Mouse (Mus musculus): ENCODE data around the gene Rab2b.
"Not testable (repeated sequence)": the region's sequence is repeated elsewhere in the genome, so short reads cannot be mapped to it uniquely, and the experiment has no call there.

Rab2b gene

DNA sequence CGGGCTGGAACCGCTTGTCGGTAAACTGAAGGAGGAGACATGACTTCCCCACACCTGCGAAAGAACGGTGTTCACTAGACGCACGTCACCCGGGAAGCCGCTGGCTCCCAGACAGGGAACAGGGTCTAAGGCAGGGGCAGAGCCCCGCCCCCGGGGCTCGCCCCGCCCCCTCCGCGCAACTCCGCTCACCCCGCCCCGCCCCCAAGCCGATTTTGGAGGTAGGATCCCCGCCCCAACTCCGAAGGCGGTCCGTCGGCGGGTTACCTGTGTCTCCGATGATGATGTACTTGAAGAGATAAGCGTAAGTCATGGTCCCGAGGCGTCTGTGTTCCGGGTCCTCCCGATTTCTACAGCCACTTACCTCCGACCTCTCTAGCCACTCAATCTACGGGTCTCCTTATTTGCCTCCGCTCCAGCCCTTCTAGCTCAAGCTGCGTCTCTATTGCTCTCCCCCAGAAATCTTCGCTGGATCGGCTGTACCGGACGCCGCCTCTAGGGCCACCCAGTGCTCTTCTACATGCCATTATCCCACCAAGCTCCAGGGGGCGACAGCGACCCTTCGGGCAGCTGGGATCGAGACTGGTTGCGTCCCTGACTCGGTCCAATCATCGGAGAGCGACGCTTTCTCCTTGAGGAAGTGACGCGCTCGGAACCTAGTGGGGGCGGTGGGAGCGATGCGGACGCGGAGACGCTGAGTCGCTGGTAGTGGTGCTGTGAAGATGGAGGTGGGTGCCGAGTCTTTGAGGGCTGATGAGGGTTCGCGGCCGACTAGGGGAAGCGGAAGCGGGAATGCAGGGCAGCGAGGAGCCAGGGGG lies at the start of gene Rab2b, which contains the start of gene Tox4:
Gene Rab2b, minus strand, starts transcription at position 614 of the 815 bp plus-strand sequence.
Gene Tox4, plus strand, starts transcription at position 215 of the 815 bp plus-strand sequence.
- peak; percentile 99 for DNase-seq (ENCODE audit: low read depth)

DNA sequence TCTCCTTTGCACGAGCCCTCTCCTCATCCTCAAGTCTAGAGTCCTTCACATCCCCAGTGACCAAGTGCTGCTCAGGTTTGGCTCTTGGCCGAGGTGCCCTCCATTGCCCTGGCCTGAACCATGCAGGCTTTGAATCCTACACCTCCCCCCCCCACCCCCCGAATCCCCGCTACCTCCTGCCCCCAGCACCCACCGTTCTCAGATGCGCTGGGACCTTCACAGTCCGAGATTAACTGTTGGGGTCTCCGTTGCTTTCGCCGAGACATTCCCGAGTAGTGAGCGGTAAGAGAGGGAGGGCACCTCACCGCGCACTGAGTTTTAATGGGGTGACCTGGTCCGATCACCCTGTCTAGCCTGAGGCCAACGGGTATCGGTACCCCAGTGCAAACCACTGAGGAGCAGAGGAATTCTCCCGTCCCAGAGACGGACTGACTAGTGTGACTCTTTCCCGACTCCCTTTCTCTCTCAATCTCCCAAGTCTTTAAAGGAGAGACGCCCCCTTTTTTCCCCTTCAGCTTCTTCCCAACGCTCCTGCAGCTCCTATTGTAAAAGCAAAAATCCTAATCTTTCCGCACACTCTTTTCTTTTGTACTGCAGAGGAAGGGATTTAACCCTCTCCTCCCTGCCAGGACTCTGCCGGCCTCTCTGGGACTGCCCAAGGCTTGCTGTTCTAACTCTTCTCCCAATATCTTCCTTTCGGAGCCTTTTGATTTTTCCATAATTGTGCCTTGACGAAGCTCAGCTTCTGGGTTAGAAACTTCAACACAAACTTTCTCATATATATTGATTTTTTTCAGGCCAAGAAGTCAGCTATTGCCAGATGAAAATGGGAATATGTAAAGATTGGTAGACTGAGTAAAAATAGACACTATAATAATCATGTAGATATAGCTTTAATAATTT lies 48.8 kb upstream of the Rab2b start, which contains the start of gene Sall2:
Gene Sall2, minus strand, starts transcription at position 853 of the 903 bp plus-strand sequence.
- no peak for DNase-seq (ENCODE audit: low read depth)

DNA sequence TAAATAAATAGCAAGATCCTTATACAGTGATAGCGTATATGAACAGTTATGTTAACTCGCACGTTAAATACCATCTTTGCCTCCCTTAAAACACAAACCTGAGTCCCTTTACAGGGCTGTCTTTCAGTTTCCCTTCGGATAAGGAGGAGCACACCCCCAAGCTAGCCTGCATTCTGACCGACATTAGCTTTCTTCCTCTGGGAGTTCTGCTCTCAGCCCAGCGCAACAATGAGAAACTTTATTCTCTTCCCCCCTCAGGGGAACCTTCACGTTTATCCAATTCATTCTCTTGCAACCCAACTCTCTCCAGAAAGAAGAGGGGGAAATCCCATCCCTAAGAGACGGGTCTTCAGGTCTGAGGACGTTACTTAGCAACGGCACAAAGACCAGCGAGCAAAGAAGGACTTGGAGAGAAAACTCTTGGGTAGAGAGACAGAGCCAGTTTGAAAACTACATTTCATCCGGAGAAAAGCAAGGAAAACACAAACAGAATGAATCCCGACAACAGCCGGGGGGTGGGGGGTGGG lies 48.1 kb upstream of the Rab2b start:
- DNase-seq (ENCODE audit: low read depth): no peak

DNA sequence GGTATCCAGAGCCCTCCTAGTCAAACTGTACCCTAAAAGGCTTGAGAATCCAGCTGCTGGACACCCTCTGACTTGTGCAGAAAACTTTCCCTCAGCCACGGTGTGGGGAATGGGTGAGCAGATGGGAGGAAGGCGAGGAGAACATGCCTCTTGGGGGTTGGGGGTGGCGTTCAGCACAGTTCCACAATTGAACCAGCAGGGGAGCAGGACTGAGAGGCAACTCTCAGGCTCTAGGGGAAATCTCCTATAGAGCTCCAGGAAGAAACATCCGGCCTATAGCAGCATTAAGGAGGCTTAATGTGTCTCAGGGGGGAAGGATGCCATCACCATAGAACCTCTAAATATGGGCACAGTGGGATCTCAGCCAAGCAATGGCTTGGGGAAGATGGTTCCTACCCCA lies 46.5 kb upstream of the Rab2b start:
- no peak for DNase-seq (ENCODE audit: low read depth)

DNA sequence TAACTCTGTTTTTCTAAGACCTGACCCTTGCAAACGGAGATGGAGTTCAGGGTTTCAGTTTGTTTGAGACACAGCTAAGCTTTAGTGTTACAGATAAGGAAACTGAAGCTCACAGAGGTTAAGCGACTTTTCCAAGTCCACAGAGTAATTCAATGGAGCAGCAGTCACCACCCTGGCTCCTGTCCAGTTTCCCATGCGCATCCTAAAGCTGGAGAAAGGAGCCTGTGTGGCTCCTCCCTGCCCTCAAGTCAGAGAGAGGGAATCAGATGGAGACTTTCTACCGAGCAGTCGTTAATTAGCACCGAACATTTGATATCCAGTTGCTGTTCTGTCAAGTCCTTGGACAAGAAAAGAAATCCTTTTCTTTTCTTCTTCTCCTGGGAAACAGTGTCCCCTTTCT lies 40.0 kb upstream of the Rab2b start:
- DNase-seq (ENCODE audit: low read depth): no peak

DNA sequence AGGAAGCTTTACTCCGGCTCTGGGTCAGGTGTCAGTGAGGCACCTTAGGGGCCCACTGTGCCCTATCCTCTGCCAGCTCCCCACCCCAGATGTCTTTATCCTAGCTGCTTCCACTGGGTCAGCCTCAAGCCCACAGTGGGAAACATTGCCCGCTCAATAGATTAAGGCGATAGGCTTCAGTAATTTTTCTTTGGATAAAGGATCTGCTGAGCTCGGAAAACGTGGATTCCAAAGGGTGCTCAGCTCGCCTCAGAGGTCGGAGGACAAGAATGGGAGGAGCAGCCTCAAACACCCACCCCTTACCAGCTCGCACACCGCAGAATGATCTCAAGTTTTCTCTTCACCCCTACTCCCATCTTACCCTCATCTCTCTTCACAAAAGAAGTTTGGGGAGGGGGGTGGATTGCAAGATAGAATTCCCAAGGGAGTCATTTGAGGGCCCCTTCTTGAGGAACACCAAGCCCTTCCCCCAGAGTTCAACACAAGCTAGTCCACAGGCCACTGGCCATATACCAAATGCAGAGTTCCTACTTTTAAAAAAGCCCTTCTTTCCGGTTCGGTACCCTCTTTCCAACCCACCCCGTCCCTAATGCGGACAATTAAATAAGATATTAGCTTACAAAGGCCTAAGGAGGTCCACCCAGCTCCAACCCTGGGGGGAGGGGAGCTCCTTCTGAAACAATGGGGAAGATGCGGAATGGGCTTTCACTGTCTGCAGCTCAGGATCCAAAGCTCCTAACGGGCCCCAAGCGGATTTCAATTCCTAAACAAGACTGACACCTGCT lies 37.3 kb upstream of the Rab2b start:
- no peak for DNase-seq (ENCODE audit: low read depth)

DNA sequence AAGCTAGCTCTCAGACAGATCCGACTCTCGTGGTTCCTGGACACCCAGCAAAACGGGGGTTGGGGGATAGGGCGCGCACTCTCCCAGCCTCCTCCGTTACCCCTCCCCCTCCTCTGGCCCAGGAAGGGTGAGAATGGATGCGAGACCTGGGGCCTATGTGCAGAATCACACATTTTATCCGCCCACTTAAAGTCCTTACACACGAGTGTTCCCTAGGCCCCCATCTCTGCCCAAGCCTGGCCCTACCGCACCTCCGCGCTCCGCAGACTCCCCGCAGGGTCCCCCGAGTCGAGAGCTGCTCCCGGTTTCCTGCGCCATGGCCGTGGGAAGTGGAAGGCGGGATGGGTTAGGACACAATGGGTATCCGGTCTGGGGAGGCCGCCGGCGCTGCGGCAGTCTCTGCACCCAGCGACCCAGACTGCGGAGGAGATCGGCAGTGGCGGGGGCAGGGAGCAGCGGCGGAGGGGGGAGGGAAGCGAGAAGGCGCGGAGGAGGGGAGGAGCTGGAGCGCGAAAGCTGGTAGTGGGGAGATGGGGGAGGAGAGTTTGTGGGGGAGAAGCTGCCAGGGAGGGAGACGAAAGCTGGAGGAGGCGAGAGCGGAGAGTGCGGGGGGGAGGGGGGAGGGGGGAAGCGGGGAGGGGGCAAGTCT lies 36.6 kb upstream of the Rab2b start:
- no peak for DNase-seq (ENCODE audit: low read depth)

DNA sequence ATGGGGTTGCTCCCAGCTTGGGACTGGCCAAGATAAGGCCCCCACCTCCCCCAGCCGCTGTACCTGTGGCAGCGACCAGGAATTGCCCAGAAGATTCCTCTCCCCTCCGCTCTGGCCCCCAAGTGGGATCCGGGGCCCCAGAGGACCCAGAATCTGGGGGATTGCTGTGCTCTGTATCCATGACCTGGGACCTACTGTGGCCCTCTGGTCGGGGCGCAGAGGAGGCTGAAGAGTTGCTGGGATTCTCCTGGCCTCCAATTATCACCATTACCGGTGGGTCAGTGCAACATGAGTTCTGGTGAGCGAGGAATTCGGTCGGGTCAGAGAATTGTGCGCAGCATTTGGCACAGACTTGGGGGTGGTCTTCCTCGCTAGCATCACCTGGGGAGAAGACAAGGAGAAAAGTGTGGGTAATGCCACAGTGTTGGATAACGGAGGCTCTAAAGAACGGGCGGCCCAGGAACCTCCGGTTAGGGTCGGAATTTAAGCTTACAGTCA lies 36.0 kb upstream of the Rab2b start:
- DNase-seq (ENCODE audit: low read depth): no peak

DNA sequence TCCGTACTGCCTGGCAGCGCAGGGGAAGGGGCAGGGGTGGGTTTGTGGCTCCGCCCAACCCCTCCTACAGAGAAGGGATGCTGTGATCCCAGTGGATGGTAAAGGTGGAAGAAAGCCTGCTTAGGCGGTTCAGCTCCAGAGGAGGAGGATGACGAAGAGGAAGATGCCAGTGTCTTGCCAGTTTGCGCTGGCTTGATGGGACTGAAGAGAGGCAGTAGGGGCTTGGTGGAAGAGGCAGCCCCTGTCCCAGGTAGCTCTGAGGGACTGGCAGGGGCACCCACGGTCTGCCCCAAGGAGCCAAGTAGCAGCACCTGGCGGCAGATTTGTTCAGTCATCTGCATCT lies 35.4 kb upstream of the Rab2b start:
- DNase-seq (ENCODE audit: low read depth): no peak

DNA sequence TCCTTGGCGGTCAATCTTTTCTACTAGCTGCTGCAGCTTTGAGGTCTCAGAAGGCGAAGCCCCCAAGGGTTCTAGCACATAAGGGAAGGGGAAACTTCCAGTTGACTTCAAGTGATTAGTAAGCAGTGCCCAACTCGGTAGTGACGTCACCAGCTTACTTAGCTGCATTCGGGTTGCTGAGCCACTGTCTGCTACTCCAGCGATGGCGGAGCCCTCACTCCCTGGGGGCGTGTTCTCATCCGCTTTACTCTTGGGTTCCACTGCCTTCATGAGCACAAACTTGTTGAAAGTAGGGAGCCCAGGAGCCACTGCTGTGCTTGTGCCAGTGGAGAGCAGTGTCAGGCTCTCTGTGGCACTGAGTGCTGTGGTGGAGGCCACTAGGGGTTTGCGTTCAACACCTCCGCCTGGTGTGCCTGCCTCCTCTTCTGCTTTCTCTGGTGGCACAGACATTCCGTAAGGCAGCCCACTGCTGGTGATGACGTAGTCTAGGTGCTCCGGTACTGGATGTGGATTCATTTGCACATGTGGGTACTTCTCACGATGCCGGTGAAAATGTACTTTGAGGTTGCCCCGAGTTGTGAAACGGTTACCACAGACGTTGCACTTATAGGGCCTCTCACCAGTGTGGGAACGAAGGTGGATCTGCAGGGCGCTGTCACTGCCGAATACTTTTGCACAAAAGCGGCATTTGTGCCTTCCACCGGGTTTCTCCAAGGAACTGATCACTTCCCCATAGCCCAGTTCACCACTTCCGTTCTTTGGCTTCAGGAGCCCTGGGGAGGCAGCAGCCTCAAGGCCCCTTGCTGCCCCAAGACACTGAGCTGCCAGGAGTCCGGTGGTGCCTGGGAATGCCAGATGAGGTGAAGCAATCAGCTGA lies 34.8 kb upstream of the Rab2b start:
- DNase-seq (ENCODE audit: low read depth): no peak

DNA sequence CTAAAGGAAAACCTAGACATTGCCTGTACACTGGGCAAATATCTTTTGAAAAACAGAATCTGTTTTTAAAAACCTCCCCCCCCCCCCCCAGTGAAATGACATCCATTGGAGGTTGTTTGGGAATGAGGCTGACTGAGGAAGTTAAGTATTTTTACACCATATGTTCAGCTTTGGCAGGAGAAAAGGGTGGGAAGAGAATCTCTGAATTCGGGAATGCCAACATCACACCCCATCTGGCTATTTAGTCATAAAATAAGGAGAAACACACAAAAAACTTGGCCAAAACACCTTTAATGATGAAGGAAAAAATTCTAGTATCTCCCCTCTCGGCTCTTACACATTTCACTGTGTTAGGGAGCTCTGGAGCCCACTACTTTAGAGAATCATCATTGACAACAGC lies 31.6 kb upstream of the Rab2b start:
- DNase-seq (ENCODE audit: low read depth): no peak

DNA sequence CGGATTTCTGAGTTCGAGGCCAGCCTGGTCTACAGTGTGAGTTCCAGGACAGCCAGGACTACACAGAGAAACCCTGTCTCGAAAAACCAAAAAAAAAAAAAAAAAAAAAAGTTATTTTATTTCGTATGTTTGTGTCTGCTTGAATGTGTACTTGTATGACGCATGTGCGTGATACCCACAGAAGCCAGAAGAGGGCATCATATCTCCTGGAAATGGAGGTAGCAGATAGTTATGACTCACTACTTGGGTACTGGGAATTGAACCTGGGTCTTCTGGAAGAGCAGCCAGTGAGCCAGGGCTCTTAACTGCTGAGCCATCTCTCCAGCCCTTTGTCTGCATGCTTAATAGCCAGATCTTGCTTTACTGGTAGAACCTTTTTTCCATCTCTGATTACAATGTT lies 31.0 kb upstream of the Rab2b start:
- DNase-seq (ENCODE audit: low read depth): not testable (repeated sequence)

DNA sequence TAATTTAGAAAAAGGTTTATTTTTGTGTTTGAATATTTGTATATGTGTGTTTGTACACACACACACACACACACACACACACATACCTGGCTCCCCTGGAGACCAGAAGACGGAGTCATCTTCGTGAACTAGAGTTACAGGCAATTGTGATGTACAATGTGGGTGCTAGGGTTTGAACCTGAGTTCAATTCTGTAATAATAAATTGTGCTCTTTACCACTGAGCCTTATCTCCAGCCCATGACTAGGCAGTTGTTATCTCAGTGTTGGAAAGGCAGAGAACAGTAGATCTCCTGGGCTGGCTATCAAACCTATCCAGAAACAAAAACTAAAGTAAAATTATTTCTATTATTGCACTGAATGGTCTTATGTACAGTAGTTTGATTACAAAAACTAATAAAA lies 26.8 kb upstream of the Rab2b start:
- DNase-seq (ENCODE audit: low read depth): no peak

DNA sequence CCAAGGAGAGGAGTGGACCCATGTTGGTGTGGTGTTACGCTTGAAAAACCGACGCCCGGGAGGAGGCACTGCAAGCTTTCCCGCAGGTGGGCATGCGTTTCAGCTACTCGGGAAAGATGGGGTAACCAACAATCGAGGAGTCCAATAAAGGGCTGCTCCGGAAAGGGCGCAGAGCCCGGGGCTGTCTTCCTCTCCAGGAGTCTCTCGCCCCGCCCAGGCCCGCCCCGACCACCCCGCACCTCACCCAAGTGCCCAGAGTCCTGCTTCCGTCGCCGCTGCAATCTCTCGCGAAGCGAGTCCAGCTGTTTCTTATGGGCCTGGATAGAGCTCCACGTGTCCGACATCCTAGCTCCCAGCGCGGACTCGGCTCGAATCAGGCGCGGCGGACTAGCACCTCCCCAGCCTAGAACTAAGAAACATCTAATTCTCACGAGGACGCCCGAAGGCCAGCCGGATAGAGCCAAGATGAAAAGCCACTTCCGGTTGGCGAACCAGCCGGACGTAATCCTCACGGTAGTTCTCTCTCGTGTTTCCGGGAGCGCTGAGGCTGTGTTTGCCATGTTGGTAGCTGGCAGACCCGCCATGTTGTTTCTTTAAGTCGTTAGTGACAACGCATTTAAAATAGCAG lies 25.4 kb upstream of the Rab2b start, which contains the start of gene Mettl3:
Gene Mettl3, minus strand, starts transcription at position 485 of the 628 bp plus-strand sequence.
- peak; percentile 92 for DNase-seq (ENCODE audit: low read depth)

DNA sequence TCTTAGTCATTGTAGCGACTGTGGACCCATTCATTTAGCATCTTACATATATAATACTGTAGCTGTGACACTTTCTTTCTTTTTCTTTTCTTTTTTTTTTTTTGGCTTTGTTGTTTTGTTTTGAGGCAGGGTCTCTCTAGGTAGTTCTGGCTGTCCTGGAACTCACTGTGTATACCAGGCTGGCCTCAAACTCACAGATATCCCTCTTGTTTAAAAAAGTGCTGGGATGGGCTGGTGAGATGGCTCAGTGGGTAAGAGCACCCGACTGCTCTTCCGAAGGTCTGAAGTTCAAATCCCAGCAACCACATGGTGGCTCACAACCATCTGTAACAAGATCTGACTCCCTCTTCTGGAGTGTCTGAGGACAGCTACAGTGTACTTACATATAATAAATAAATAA lies 24.2 kb upstream of the Rab2b start:
- not testable (repeated sequence) for DNase-seq (ENCODE audit: low read depth)

DNA sequence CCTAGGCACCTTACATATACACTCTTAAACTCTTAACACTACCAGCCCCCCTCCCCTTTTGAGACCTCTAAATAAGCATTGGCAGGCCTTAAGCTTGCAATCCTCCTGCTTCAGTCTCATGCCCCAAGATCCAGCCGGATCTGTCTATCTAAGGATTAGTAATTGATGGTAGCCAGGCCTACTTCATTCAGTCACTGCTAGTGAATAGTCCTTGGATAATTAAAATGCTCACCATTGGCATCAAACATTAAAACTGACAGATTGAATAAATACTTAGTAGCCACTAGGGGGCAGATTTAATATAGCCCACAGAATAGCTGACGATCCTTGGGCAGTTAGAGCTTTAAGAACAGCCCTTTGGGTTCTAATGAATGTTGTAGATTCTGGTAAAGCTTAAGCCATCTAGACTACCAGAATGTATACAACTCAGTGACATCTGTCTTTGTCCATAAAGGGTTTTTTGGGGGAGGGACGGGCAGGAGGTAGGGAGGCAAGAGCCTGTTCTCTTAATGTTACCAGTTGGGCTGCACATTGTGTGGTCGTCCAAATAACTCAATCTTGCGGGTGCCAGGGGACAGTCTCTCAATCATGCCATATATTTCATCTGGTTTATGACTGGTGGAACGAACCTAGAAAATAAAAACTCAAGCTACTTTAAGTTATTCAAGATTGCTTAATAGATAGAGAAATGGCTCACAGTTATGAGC lies 16.4 kb upstream of the Rab2b start:
- no peak for DNase-seq (ENCODE audit: low read depth)

DNA sequence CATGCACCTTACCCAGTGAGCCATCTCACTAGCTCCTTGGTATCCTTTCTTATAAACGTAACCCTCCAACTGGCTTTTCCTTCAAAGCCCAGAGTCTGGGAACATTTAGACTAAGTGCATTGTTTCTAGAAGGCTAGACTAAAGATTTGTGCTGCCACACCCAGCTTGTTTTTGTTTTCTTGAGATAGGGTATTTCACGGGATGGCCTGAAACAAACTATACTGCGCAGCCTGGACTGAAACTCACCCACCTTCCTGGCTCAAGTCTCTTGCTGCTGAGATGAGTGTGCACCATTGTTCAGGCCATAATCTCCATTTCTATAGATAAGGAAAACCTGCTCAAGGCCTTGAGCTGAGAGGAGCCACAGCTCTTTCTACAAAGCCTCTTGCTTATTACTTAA lies 4.8 kb upstream of the Rab2b start:
- no peak for DNase-seq (ENCODE audit: low read depth)

DNA sequence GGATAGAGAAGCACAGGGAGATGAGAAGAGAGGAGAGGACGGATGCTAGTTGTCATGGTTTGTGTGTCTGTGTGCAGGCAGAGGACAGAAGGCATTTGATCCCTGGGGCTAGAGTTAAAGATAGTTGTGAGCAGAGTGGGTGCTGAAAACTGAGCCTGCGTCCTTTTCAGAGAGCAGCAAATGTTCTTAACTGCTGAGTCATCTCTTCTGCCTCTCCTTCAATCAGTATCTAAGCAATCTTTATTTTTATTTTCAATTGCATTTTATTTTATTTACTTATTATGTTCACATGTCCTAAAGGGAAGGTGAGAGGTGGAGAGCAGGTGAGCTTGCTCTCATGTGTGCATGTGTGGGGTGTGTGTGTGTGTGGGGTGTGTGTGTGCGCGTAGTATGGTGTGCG lies 4.3 kb upstream of the Rab2b start:
- no peak for DNase-seq (ENCODE audit: low read depth)

DNA sequence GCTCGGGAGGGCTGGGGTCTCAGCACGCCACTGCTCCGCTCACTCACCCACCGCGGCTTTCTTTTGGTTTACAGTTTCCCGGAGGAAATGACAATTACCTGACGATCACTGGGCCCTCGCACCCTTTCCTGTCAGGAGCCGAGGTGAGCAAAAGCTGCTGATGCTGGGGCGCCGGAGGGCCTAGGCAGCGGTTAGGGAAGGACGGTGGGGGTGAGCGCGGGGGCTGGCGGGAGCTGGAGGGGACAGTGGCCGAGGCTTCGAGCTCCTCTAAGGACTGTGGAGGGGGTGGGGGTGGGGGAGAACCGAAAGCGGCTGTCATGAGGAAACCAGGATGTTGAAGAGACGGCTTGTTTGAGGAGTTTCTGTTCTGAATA lies 389 bp upstream of the Rab2b start:
- DNase-seq (ENCODE audit: low read depth): no peak
